Mouse (Mus musculus): ENCODE measurements around the gene Gm43720. TPM values are rescaled to one million over a fixed set of nuclear protein-coding genes. Genes with fewer than 3 reads are reported as not detected.

The Gm43720 gene
- polyA plus RNA-seq, 1 experiment from 2014 or later, result 0.12 TPM

GRCm38 (mm10) chr5:138258993-138259392 is 20.8 kb downstream of the Gm43720 start:
- Histone ChIP-seq H3K9me3 (ENCODE audit: control insufficient read depth, low read length) (no peaks in the 10 kb centered on the region), H3K36me3 (ENCODE audit: control insufficient read depth, insufficient read depth, low read length) (peaks cover 46% of the 10 kb centered on the region), H3K4me1 (replicated peaks; ENCODE audit: control insufficient read depth, insufficient read depth, low read length) (peaks cover 18% of the 10 kb centered on the region), H3K4me3 (ENCODE audit: low read depth, low read length) (no peak overlapping the region), H3K9ac (ENCODE audit: low read length) (no peak overlapping the region), H3K27ac (ENCODE audit: low read depth) (no peak overlapping the region), H3K4me2 (ENCODE audit: low read length) (no peak overlapping the region), H3K27me3 (replicated peaks; ENCODE audit: control insufficient read depth, insufficient read depth, low read length) (no peaks in the 10 kb centered on the region)
- WGBS, result 62% methylated on average over 7 of the region's 7 CpGs
- DNase-seq (ENCODE audit: low spot score), result no peak
- ATAC-seq (replicated peaks; ENCODE audit: low FRiP score, low TSS enrichment, low read depth), result no peak

- WGBS, result 80% methylated on average over 6 of the region's 6 CpGs
- no peak overlapping the region for H3K4me3 ChIP-seq (ENCODE audit: low read depth, low read length)
- no peaks in the 10 kb centered on the region for H3K9me3 ChIP-seq (ENCODE audit: control insufficient read depth, low read length)
- H3K4me2 ChIP-seq (ENCODE audit: low read length), result no peak overlapping the region
- no peak for ATAC-seq (replicated peaks; ENCODE audit: low FRiP score, low TSS enrichment, low read depth)
- peaks cover 46% of the 10 kb centered on the region for H3K36me3 ChIP-seq (ENCODE audit: control insufficient read depth, insufficient read depth, low read length)
- H3K4me1 ChIP-seq (replicated peaks; ENCODE audit: control insufficient read depth, insufficient read depth, low read length), result peaks cover 18% of the 10 kb centered on the region
- no peak for DNase-seq (ENCODE audit: low spot score)
- no peak overlapping the region for H3K9ac ChIP-seq (ENCODE audit: low read length)
- H3K27ac ChIP-seq (ENCODE audit: low read depth), result no peak overlapping the region
- H3K27me3 ChIP-seq (replicated peaks; ENCODE audit: control insufficient read depth, insufficient read depth, low read length), result no peaks in the 10 kb centered on the region
Measured at GRCm38 (mm10) chr5:138258542-138258941, 21.2 kb downstream of the Gm43720 start.

- Histone ChIP-seq H3K9ac (ENCODE audit: low read length) (no peak overlapping the region), H3K9me3 (ENCODE audit: control insufficient read depth, low read length) (no peaks in the 10 kb centered on the region), H3K4me3 (ENCODE audit: low read depth, low read length) (no peak overlapping the region), H3K27me3 (replicated peaks; ENCODE audit: control insufficient read depth, insufficient read depth, low read length) (no peaks in the 10 kb centered on the region), H3K4me2 (ENCODE audit: low read length) (no peak overlapping the region), H3K27ac (ENCODE audit: low read depth) (no peak overlapping the region), H3K36me3 (ENCODE audit: control insufficient read depth, insufficient read depth, low read length) (peaks cover 46% of the 10 kb centered on the region), H3K4me1 (replicated peaks; ENCODE audit: control insufficient read depth, insufficient read depth, low read length) (peaks cover 16% of the 10 kb centered on the region)
- ATAC-seq (replicated peaks; ENCODE audit: low FRiP score, low TSS enrichment, low read depth) (no peak), DNase-seq (ENCODE audit: low spot score) (no peak)
- 76% methylated on average over 3 of the region's 3 CpGs for WGBS
Measured at GRCm38 (mm10) chr5:138258078-138258477, 21.7 kb downstream of the Gm43720 start.

GRCm38 (mm10) chr5:138257585-138257978 is 22.2 kb downstream of the Gm43720 start:
- WGBS, result 89% methylated on average over 4 of the region's 4 CpGs
- ATAC-seq (replicated peaks; ENCODE audit: low FRiP score, low TSS enrichment, low read depth) (no peak), DNase-seq (ENCODE audit: low spot score) (no peak)
- Histone ChIP-seq H3K4me1 (replicated peaks; ENCODE audit: control insufficient read depth, insufficient read depth, low read length) (peaks cover 11% of the 10 kb centered on the region), H3K27ac (ENCODE audit: low read depth) (no peak overlapping the region), H3K4me2 (ENCODE audit: low read length) (no peak overlapping the region), H3K9ac (ENCODE audit: low read length) (no peak overlapping the region), H3K27me3 (replicated peaks; ENCODE audit: control insufficient read depth, insufficient read depth, low read length) (no peaks in the 10 kb centered on the region), H3K36me3 (ENCODE audit: control insufficient read depth, insufficient read depth, low read length) (peaks cover 46% of the 10 kb centered on the region), H3K9me3 (ENCODE audit: control insufficient read depth, low read length) (no peaks in the 10 kb centered on the region), H3K4me3 (ENCODE audit: low read depth, low read length) (no peak overlapping the region)

GRCm38 (mm10) chr5:138256966-138257584 is 22.7 kb downstream of the Gm43720 start:
- H3K36me3 ChIP-seq (ENCODE audit: control insufficient read depth, insufficient read depth, low read length), result peaks cover 43% of the 10 kb centered on the region
- no peak overlapping the region for H3K27ac ChIP-seq (ENCODE audit: low read depth)
- H3K9me3 ChIP-seq (ENCODE audit: control insufficient read depth, low read length), result no peaks in the 10 kb centered on the region
- 85% methylated on average over 10 of the region's 10 CpGs for WGBS
- no peak overlapping the region for H3K4me2 ChIP-seq (ENCODE audit: low read length)
- no peak overlapping the region for H3K9ac ChIP-seq (ENCODE audit: low read length)
- DNase-seq (ENCODE audit: low spot score) (no peak), ATAC-seq (replicated peaks; ENCODE audit: low FRiP score, low TSS enrichment, low read depth) (no peak)
- H3K4me1 ChIP-seq (replicated peaks; ENCODE audit: control insufficient read depth, insufficient read depth, low read length), result peaks cover 7% of the 10 kb centered on the region; the same call in 1 of the 2 replicates
- H3K4me3 ChIP-seq (ENCODE audit: low read depth, low read length), result no peak overlapping the region
- no peaks in the 10 kb centered on the region for H3K27me3 ChIP-seq (replicated peaks; ENCODE audit: control insufficient read depth, insufficient read depth, low read length)

DNA sequence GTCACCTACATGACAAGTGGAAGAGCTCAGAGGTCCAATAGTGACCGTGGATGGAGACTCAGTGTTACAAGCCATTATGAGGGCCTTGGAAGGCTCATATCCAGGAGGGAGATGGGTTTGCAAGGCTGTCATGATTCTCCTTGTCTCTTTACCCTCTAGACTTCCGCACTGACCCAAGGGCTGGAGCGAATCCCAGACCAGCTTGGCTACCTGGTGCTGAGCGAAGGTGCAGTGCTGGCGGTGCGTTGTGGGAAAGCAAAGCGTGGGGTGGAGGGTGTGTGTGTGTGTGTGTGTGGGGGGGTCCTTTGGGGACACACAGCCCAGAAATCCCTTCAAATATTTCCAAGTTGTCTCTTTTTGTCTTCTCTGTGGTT is 23.7 kb downstream of the Gm43720 start:
- peak overlapping the region; percentile 60 for H3K9ac ChIP-seq (ENCODE audit: low read length)
- H3K4me3 ChIP-seq (ENCODE audit: low read depth, low read length), result peak overlapping the region; percentile 83
- peak overlapping the region; percentile 69; the same call in 1 of the 2 replicates for H3K27ac ChIP-seq (ENCODE audit: low read depth)
- no peaks in the 10 kb centered on the region for H3K9me3 ChIP-seq (ENCODE audit: control insufficient read depth, low read length)
- no peaks in the 10 kb centered on the region for H3K27me3 ChIP-seq (replicated peaks; ENCODE audit: control insufficient read depth, insufficient read depth, low read length)
- H3K36me3 ChIP-seq (ENCODE audit: control insufficient read depth, insufficient read depth, low read length), result peaks cover 33% of the 10 kb centered on the region
- DNase-seq (ENCODE audit: low spot score) (no peak), ATAC-seq (replicated peaks; ENCODE audit: low FRiP score, low TSS enrichment, low read depth) (peak; percentile 33; the same call in 1 of the 2 replicates)
- 12% methylated on average over 7 of the region's 7 CpGs for WGBS
- peaks cover 7% of the 10 kb centered on the region; the same call in 1 of the 2 replicates for H3K4me1 ChIP-seq (replicated peaks; ENCODE audit: control insufficient read depth, insufficient read depth, low read length)
- peak overlapping the region; percentile 82 for H3K4me2 ChIP-seq (ENCODE audit: low read length)

DNA sequence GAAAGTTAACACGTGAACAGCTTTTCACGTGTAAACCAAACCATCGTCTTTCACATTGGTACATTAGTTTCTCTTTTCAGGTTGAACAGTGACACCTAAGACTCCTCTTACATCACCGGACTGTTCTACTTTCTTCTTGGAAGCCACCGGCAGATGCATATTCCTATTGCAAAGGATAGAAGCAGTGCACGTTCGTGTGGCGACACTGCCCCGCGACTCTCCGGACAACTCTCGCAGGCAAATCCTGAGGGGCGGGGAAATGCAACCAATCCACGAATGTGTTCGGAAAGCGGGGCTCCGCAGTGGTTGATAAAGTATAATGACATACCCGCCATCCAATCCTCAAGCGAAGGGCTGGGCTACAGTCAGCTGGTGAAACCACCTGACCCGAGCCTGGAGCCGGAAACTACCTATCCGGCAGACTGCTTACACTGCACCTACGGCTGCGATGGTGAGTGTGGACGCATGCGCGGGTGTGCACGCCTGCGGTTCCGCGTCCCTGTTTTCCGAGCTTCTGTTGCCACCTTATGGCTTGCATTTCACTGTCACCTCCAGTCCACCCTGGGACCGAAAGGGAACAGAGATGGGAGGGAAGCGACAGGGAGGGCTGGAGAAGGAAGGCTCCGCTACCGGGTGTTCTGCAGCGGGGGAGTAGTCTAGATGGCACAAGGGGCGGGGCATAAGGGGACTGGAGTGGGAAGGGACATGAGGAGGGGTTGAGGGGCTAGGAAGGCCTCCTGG is 24.2 kb downstream of the Gm43720 start, which contains the start of gene Lamtor4:
Gene Lamtor4, plus strand, starts transcription at position 130 of the 741 bp plus-strand sequence.
- ATAC-seq (replicated peaks; ENCODE audit: low FRiP score, low TSS enrichment, low read depth), result peak; percentile 100
- peak within 1 kb of the TSS; percentile 60 for H3K9ac ChIP-seq (ENCODE audit: low read length)
- peak within 1 kb of the TSS; percentile 82 for H3K4me2 ChIP-seq (ENCODE audit: low read length)
- H3K4me1 ChIP-seq (replicated peaks; ENCODE audit: control insufficient read depth, insufficient read depth, low read length), result peaks cover 7% of the 10 kb centered on the region; the same call in 1 of the 2 replicates
- no peaks in the 10 kb centered on the region for H3K27me3 ChIP-seq (replicated peaks; ENCODE audit: control insufficient read depth, insufficient read depth, low read length)
- peak; percentile 88 for DNase-seq (ENCODE audit: low spot score)
- H3K36me3 ChIP-seq (ENCODE audit: control insufficient read depth, insufficient read depth, low read length), result peaks cover 28% of the 10 kb centered on the region
- WGBS, result under 1% methylated on average over 38 of the region's 38 CpGs
- H3K27ac ChIP-seq (ENCODE audit: low read depth), result peak within 1 kb of the TSS; percentile 69; the same call in 1 of the 2 replicates
- H3K4me3 ChIP-seq (ENCODE audit: low read depth, low read length), result peak within 1 kb of the TSS; percentile 83
- no peaks in the 10 kb centered on the region for H3K9me3 ChIP-seq (ENCODE audit: control insufficient read depth, low read length)

GRCm38 (mm10) chr5:138253061-138253460 is 26.7 kb downstream of the Gm43720 start:
- no peak overlapping the region for H3K9ac ChIP-seq (ENCODE audit: low read length)
- H3K4me3 ChIP-seq (ENCODE audit: low read depth, low read length), result no peak overlapping the region
- 0 out of 2 replicates have a peak, but pooled peaks cover 7% of the 10 kb centered on the region for H3K36me3 ChIP-seq (ENCODE audit: control insufficient read depth, insufficient read depth, low read length)
- H3K9me3 ChIP-seq (ENCODE audit: control insufficient read depth, low read length), result no peaks in the 10 kb centered on the region
- H3K4me2 ChIP-seq (ENCODE audit: low read length), result no peak overlapping the region
- no peak for DNase-seq (ENCODE audit: low spot score)
- H3K4me1 ChIP-seq (replicated peaks; ENCODE audit: control insufficient read depth, insufficient read depth, low read length), result peaks cover 7% of the 10 kb centered on the region; the same call in 1 of the 2 replicates
- no peak overlapping the region for H3K27ac ChIP-seq (ENCODE audit: low read depth)
- WGBS, result 94% methylated on average over 3 of the region's 3 CpGs
- ATAC-seq (replicated peaks; ENCODE audit: low FRiP score, low TSS enrichment, low read depth), result no peak
- H3K27me3 ChIP-seq (replicated peaks; ENCODE audit: control insufficient read depth, insufficient read depth, low read length), result no peaks in the 10 kb centered on the region
